Mouse (Mus musculus) heart, adult 2 months (tissue): ENCODE measurements around the gene Acaca.

Experiments
- CTCF ChIP-seq: fragments of 200-600 bp; IDR thresholded peaks from 2 replicates; pipeline ENCODE4 v1.8.1; 2022; ENCODE audit warnings: antibody characterized with exemption, mild to moderate bottlenecking, moderate library complexity
- EP300 ChIP-seq: fragments of 200-500 bp; IDR thresholded peaks from 2 replicates; pipeline ENCODE4 v1.6.1; 2011; ENCODE audit warnings: low read depth, low read length, control low read depth; ENCODE audit not compliant: insufficient read depth
- POLR2A ChIP-seq: fragments of 200-500 bp; IDR thresholded peaks from 2 replicates; pipeline ENCODE4 v1.6.1; 2011; ENCODE audit warnings: mild to moderate bottlenecking, low read depth, low read length, control low read depth; ENCODE audit not compliant: insufficient read depth

DNA sequence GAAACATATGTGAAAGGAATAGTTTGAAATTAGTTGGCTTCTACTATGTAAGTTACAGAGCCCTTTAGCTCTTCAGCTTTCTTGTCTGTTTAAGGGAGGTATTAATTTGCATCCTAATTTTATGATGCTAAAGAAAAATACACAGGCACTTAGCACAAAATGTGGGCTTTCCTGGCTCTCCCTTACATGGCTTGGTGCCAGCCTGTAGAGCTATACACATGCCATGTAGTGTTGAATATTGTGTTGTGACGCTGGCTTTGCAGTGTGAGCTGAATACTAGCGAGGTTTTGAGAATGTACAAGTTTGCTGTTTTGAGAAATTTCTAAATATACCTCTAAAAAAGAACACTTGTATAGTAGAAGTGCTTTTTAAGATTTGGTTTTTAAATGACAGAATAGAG lies 218.3 kb downstream of the Acaca start:
- TF ChIP-seq POLR2A (no peak), CTCF (no peak), EP300 (no peak)
